Mouse (Mus musculus): ENCODE results near the gene Gm44579. TPM values are rescaled to one million over a fixed set of nuclear protein-coding genes. Genes with fewer than 3 reads are reported as not detected.

Gene Gm44579
- polyA plus RNA-seq (2017; shearing (Covaris generic)), result not detected

DNA sequence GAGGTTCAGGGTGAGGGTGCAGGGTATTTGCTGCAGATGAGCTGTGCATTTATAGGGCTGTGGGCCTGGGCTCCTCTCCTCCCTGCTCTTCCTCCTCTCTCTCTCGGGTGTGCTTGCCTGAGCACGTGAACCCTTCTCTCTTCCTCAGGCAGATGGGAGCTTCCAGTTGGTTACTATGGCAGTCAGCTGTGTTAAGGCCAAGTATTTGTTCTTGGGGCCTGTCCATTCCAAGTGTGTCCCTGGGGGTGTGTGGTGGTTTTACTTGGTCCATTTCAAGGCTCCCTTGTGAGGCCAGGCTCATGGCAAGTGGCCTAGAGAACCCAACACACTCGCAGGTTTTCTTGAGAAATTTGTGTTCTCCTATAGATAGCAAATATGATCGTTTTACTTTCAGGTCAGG, at the start of gene Gm44579, which contains the start of gene Olfr287:
Gm44579 (minus strand) TSS at position 101 of the 400 bp plus-strand sequence.
Olfr287 (minus strand) TSS at position 180 of the 400 bp plus-strand sequence.

GRCm38 (mm10) chr15:98257193-98257592, 36.4 kb upstream of the Gm44579 start, which contains the start of gene H1fnt:
H1fnt (minus strand) TSS chr15:98257293.

GRCm38 (mm10) chr15:98234350-98234749, 13.6 kb upstream of the Gm44579 start, which contains the start of gene Olfr286:
Olfr286 (minus strand) TSS chr15:98234450.

GRCm38 (mm10) chr15:98195442-98195841, 25.3 kb downstream of the Gm44579 start, which contains the start of gene Olfr288:
Olfr288 (minus strand) TSS chr15:98195542.

DNA sequence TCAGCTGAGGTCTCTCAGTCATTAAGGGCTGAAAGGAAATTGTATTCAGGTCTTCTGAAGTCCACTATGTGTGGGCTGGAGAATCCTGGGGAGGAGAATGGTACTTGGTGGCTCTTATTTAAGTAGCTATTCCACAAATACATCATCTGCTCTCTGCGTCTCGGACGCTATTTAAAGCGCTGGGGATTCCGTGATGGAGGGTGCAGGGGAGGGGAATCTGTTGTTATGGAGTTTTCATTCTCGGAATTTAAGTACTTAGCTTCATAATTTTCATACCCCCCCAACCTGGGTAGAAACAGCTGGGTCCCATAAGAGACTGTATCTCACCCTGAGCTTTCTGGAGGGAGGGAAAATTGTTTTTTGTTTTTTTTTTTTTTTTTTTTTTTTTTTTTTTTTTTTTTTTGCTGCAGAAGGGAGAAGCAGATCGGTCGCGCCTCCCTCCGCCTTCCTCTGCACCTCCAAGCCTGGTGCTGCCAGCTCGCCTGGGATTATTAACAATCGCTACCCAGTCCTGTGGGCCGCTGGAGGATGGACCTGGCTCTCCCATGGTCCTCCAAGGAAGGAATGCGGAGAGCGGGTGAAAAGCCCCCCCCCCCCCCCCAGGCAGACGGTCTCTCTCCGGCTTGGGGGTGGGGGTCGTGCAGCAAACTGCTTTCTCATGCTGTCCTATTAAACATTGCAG, 53.7 kb downstream of the Gm44579 start, which contains the start of gene Ccdc184:
Ccdc184 (plus strand) TSS at position 196 of the 682 bp plus-strand sequence.

GRCm38 (mm10) chr15:98165525-98165924, 55.3 kb downstream of the Gm44579 start, which contains the start of gene Asb8:
Asb8 (minus strand) TSS chr15:98165625.

Other genes with a start within 250 kb of the Gm44579 start
- not detected for gene Col2a1, start 216.3 kb downstream of the Gm44579 start, polyA plus RNA-seq (2017; shearing (Covaris generic))
- 18.2 TPM for gene Pfkm, start 128.4 kb downstream of the Gm44579 start, polyA plus RNA-seq (2017; shearing (Covaris generic))
- 47.9 TPM for gene Senp1, start 127.2 kb downstream of the Gm44579 start, polyA plus RNA-seq (2017; shearing (Covaris generic))
- 50.0 TPM for gene Asb8, start 55.4 kb downstream of the Gm44579 start, polyA plus RNA-seq (2017; shearing (Covaris generic))
- 0.30 TPM for gene Ccdc184, start 53.8 kb downstream of the Gm44579 start, polyA plus RNA-seq (2017; shearing (Covaris generic))
- not detected for gene Olfr288, start 25.4 kb downstream of the Gm44579 start, polyA plus RNA-seq (2017; shearing (Covaris generic))
- not detected for gene Olfr287, start 79 bp upstream of the Gm44579 start, polyA plus RNA-seq (2017; shearing (Covaris generic))
- gene Olfr286, start 13.5 kb upstream of the Gm44579 start, polyA plus RNA-seq (2017; shearing (Covaris generic)), result 0.10 TPM
- gene H1fnt, start 36.3 kb upstream of the Gm44579 start, polyA plus RNA-seq (2017; shearing (Covaris generic)), result not detected
- gene Zfp641, start 75.2 kb upstream of the Gm44579 start, polyA plus RNA-seq (2017; shearing (Covaris generic)), result not detected
- not detected for gene Olfr285, start 96.4 kb upstream of the Gm44579 start, polyA plus RNA-seq (2017; shearing (Covaris generic))
- gene Olfr284, start 120.0 kb upstream of the Gm44579 start, polyA plus RNA-seq (2017; shearing (Covaris generic)), result not detected
- not detected for gene Olfr283, start 160.0 kb upstream of the Gm44579 start, polyA plus RNA-seq (2017; shearing (Covaris generic))
- not detected for gene Olfr282, start 210.2 kb upstream of the Gm44579 start, polyA plus RNA-seq (2017; shearing (Covaris generic))
- not detected for gene Olfr281, start 231.6 kb upstream of the Gm44579 start, polyA plus RNA-seq (2017; shearing (Covaris generic))
- not detected for gene OR5BS1P, start 248.9 kb upstream of the Gm44579 start, polyA plus RNA-seq (2017; shearing (Covaris generic))